In the genomic region with DNA sequence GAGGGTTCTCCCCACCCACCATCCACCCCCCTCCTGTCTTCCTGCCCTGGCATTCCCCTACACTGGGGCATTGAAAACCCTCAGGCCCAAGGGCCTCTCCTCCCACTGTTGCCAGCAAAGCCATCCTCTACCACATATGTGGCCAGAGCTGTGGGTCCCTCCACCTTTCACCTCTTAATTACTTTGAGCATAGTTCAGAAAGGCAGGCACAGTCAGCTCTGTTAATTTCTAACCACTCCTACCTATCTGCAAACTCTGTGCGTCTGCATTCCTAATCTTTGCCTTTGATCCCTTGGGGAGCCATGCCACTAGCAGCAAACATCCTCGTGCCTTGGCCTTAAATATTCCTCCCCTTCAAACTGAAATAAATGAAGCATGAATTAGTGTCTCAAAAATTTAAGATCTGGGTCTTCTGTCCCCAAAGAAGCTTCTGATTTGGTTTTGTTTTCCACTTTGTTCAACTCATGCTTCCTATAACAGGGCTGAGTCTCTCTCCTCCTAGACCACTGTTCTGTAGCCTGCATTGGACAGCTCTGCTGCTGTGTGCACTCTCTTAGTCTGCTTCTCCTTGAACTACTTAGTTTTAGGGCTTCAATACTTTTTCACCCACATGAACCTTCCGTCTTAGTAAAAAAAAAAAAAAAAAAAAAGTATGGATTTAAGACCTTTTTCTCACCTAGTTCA, we compare ENCODE assay signal across 17 mouse cellular contexts. TPM values are rescaled to one million over a fixed set of nuclear protein-coding genes. Genes with fewer than 3 reads are reported as not detected.
A peak's percentile ranks its signal among the peaks of the same experiment; 100 is the strongest.
DNase-seq lines count a peak whose midpoint lies in the region; ATAC-seq and TF ChIP-seq lines count a peak whose summit lies in the region.
"Had no signal": no experiment of that assay in that cellular context is flagged by ENCODE, and none has a peak within 500 bp of the region (broad histone marks: within the 10 kb centered on the region; RNA-seq: fewer than 3 reads in every experiment).

No protein-coding gene starts in this region.

- DNase-seq in lung, postnatal 0 days (ENCODE audit: low spot score), result peak; percentile 54
- no peak for DNase-seq in lung, postnatal 10 days
- DNase-seq in kidney, adult 2 months, result peak; percentile 87
- peak; percentile 56 to 78 for DNase-seq in kidney, postnatal 25 days
- no peak for DNase-seq in frontal cortex, adult 2 months (ENCODE audit: extremely low spot score in 1 of 2, low spot score in 1 of 2)
- no peak for DNase-seq in thymus, postnatal 0 days (ENCODE audit: low spot score)
- DNase-seq in B cell, adult 2 months, result no peak
- DNase-seq: gastrocnemius, postnatal 14 days; heart, postnatal 4 days; layer of hippocampus, postnatal 36 days; spleen, adult 18-20 months; thymus, adult 2 months had no signal

- TF ChIP-seq EP300 in lung, postnatal 0 days (IDR thresholded peaks at IDR 0.05), result no peak

- no peak overlapping the region for H3K4me2 ChIP-seq in lung, postnatal 0 days (replicated peaks; ENCODE audit: low read depth, low read length)
- H3K4me2 ChIP-seq in stomach, embryonic 15.5 days, result no peak overlapping the region
- H3K4me2 ChIP-seq: heart, embryonic 12.5 days had no signal

- no peaks in the 10 kb centered on the region for H3K9me3 ChIP-seq in lung, postnatal 0 days (ENCODE audit: low read length)
- H3K9me3 ChIP-seq in stomach, embryonic 15.5 days, result no peaks in the 10 kb centered on the region
- H3K9me3 ChIP-seq: heart, embryonic 12.5 days; limb, embryonic 10.5 days had no signal

- H3K9ac ChIP-seq in lung, postnatal 0 days (replicated peaks; ENCODE audit: low read depth), result no peak overlapping the region
- H3K9ac ChIP-seq in stomach, embryonic 15.5 days, result no peak overlapping the region
- H3K9ac ChIP-seq: heart, embryonic 12.5 days had no signal

- no peak for TF ChIP-seq POLR2A in kidney, adult 2 months (IDR thresholded peaks at IDR 0.05; ENCODE audit: low read depth, low read length)

- no peaks in the 10 kb centered on the region for H3K36me3 ChIP-seq in lung, postnatal 0 days (ENCODE audit: insufficient read depth, low read length)
- no peaks in the 10 kb centered on the region for H3K36me3 ChIP-seq in kidney, adult 2 months (ENCODE audit: control insufficient read depth, insufficient read depth, low read length)
- H3K36me3 ChIP-seq in stomach, embryonic 15.5 days, result no peaks in the 10 kb centered on the region
- H3K36me3 ChIP-seq: heart, embryonic 12.5 days; limb, embryonic 10.5 days had no signal

- ATAC-seq in lung, postnatal 0 days, result peak; percentile 56
- peak; percentile 60; the same call in 1 of the 2 replicates for ATAC-seq in stomach, embryonic 15.5 days (ENCODE audit: insufficient read depth, low FRiP score, low read depth)
- ATAC-seq: forebrain, embryonic 14.5 days had no signal

- H3K4me3 ChIP-seq in lung, postnatal 0 days (ENCODE audit: low read depth, low read length), result no peak overlapping the region
- no peak overlapping the region for H3K4me3 ChIP-seq in kidney, adult 2 months (ENCODE audit: insufficient read depth, low read depth, low read length)
- no peak overlapping the region for H3K4me3 ChIP-seq in stomach, embryonic 15.5 days (replicated peaks)
- H3K4me3 ChIP-seq: heart, embryonic 12.5 days; limb, embryonic 10.5 days; megakaryocyte, embryonic 14.5 days had no signal

- no peaks in the 10 kb centered on the region for H3K4me1 ChIP-seq in lung, postnatal 0 days (ENCODE audit: insufficient read depth, low read depth, low read length)
- H3K4me1 ChIP-seq in kidney, adult 2 months (ENCODE audit: control insufficient read depth, insufficient read depth, low read length), result peaks cover 3% of the 10 kb centered on the region; the same call in 1 of the 2 replicates
- H3K4me1 ChIP-seq in stomach, embryonic 15.5 days, result no peaks in the 10 kb centered on the region
- H3K4me1 ChIP-seq: limb, embryonic 10.5 days; megakaryocyte, embryonic 14.5 days had no signal

- H3K27me3 ChIP-seq in lung, postnatal 0 days (replicated peaks; ENCODE audit: insufficient read depth, low read length), result no peaks in the 10 kb centered on the region
- H3K27me3 ChIP-seq in kidney, adult 2 months (replicated peaks; ENCODE audit: control insufficient read depth, insufficient read depth, low read length), result no peaks in the 10 kb centered on the region
- H3K27me3 ChIP-seq in stomach, embryonic 15.5 days (replicated peaks), result no peaks in the 10 kb centered on the region
- H3K27me3 ChIP-seq: heart, embryonic 12.5 days; megakaryocyte, embryonic 14.5 days had no signal

- TF ChIP-seq CTCF in lung, postnatal 0 days (IDR thresholded peaks at IDR 0.05), result no peak
- no peak for TF ChIP-seq CTCF in kidney, adult 2 months (conservative IDR thresholded peaks at IDR 0.05; ENCODE audit: insufficient read depth, insufficient read length, low read depth, low read length)

- H3K27ac ChIP-seq in lung, postnatal 0 days (ENCODE audit: low read length), result peak overlapping the region; percentile 45
- H3K27ac ChIP-seq in kidney, adult 2 months (ENCODE audit: insufficient read depth, low read depth, low read length), result peak overlapping the region; percentile 58
- H3K27ac ChIP-seq in stomach, embryonic 15.5 days, result no peak overlapping the region
- H3K27ac ChIP-seq: limb, embryonic 10.5 days had no signal

- 38% methylated on average over 3 of the region's 3 CpGs for WGBS in lung, postnatal 0 days
- WGBS in kidney, adult 2 months, result 26% methylated on average over 3 of the region's 3 CpGs
- WGBS in stomach, embryonic 15.5 days, result 45% methylated on average over 3 of the region's 3 CpGs

RNA-seq across cellular contexts. Expression of a gene that starts 9.1 kb away (rescaled TPM):
- polyA plus RNA-seq in lung, postnatal 0 days (2015; fragmentation: Nextera tagmentation; extraction: Ambion mirVana), result 56.6 and 72.8 TPM in 2 replicates
- 24.4 and 29.3 TPM in 2 replicates for polyA plus RNA-seq in kidney, adult 2 months (2012; rRNA removed)
- 26.3 and 29.8 TPM in 2 replicates for polyA plus RNA-seq in stomach, embryonic 15.5 days (2015; fragmentation: Nextera tagmentation; extraction: Ambion mirVana)
- 22.6 and 23.2 TPM in 2 replicates for polyA plus RNA-seq in frontal cortex, adult 2 months (2012; rRNA removed)
- 3.8 and 4.0 TPM in 2 replicates for polyA plus RNA-seq in thymus, postnatal 0 days (2015; fragmentation: Nextera tagmentation; extraction: Ambion mirVana)

Comparison
In these comparisons a context has a peak if more than half of its experiments do, and no peak if none do; other contexts are left out.
1. DNase-seq: peak in lung, postnatal 0 days (single experiment), kidney, adult 2 months (single experiment) and kidney, postnatal 25 days (2 of 2); none in lung, postnatal 10 days (single experiment), frontal cortex, adult 2 months (0 of 2), thymus, postnatal 0 days (single experiment) and B cell, adult 2 months (0 of 2).